Mouse (Mus musculus): ENCODE results near the gene AL732309.1. TPM values are rescaled to one million over a fixed set of nuclear protein-coding genes. Genes with fewer than 3 reads are reported as not detected.
"Not testable (repeated sequence)": the region's sequence is repeated elsewhere in the genome, so short reads cannot be mapped to it uniquely, and the experiment has no call there.

The AL732309.1 gene
- total RNA-seq, 2 experiments from 2014 or later, result 0.86 to 1.2 TPM

DNA sequence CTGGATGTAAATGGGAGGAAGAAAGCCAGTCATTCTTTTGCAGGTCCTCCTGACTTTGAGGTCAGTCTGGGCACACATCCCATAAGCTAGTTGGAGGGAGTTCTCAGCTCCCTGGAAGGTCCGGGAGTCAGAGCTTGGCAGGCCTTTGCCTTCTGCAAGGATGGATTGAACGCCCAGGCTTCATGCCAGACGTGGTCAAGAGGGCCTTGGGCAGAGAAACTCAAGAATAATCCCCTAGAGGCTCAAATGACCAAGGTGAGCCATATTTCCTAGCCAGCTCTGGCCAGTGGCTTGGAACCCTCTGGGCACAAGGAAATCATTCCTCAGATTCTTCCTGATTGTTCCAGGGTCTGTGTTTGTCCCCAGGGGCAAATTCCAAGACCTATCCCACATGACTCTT, 18.2 kb upstream of the AL732309.1 start:
- peak overlapping the region; percentile 85 for H3K27ac ChIP-seq
- H3K4me3 ChIP-seq, result peak overlapping the region; percentile 91
- intact Hi-C loops (cut with DNase I), result no loop called here
- no peak for TF ChIP-seq CTCF (IDR thresholded peaks at IDR 0.05)
- DNase-seq, result no peak

DNA sequence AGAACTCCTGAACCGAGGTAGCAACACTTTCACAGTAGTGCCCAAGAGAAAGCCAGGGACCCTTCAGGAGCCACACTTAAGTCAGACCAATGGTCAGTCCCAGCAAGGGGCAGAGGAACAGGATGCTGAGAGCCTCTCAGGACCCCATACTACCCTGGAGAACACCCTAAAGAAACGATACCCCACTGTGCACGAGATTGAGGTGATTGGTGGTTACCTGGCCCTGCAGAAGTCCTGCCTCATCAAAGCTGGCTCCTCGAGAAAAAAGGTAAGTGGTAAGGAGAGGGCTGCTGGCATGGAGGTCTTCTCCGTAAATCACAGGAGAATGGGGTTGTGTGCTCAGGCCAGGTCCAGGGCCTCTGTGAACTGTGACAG, 17.6 kb upstream of the AL732309.1 start:
- no peak for TF ChIP-seq CTCF (IDR thresholded peaks at IDR 0.05)
- no peak for DNase-seq
- H3K27ac ChIP-seq, result peak overlapping the region; percentile 85
- peak overlapping the region; percentile 91 for H3K4me3 ChIP-seq
- intact Hi-C loops (cut with DNase I), result no loop called here

DNA sequence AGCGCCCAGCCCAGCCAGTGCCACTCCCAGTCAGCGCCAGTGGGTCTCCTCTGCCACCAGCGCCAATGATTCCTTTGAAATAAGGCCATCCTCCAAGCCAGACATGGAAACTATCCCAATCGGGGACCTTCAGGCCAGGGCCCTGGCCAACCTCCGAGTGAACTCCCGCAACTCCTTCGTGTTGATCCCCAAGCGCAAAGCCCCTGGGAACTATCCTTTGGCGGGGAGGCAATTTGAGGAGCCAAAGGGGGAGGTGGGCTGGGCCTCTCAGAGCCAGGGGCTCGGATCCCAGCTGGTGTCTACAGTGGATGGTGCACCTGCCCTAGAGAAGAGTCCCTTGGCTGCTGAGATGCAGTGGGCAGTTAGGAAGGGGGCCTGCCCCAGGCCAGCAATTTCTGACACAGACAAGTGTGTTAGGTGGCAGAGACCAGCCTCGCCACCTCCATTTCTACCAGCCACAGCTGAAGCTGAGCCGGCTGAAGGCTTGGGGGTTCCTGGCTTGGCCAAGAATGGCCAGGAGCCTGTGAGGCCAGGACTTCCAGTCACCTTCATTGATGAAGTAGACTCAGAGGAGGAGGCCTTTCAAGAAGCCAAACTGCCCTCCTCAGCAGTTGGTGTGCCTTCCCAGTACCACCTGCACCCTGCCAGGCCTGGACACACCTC, 17.1 kb upstream of the AL732309.1 start:
- Histone ChIP-seq H3K4me3 (peak overlapping the region; percentile 91), H3K27ac (peak overlapping the region; percentile 85)
- no peak for TF ChIP-seq CTCF (IDR thresholded peaks at IDR 0.05)
- intact Hi-C loops (cut with DNase I), result no loop called here
- DNase-seq, result no peak

DNA sequence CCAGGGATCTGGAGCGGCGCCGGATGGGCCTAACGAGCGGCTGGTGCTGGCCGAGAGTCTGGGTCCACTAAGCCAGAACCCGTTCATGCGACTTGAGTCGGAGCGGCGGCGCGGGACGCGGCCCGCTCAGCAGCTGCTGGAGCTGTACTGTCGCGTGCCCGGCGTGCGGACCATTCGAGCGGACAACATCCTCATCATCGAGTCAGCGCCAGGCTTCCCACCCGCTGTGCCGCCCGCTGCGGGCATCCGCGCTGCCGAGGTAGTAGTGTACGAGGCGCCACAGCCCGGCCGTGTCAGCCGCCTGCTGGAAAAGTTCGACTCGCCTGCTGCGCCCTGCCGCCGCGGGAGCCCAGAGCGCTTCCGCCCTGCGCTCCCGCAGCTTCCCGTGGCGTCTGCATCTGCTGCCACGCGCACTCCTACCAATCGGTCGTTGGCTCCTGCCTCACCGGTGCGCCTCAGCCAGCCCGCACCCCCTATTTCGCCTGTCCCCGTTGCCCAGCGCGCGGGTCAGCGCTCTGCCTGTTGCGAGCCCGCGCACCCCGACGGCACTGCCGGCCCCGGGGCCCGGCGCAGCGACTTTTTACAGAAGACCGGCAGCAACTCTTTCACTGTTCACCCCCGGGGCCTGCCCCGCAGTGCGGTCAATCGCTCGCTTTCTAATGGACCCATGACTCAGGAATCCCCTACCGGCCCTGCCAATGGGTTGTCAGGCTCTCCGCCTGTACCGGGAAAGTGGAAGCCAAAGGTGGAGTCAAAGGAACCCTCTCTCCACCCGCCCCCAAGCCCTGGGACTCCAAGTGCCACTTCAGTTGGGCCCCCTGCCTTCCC, 16.3 kb upstream of the AL732309.1 start:
- H3K27ac ChIP-seq, result peak overlapping the region; percentile 85
- peak; percentile 55 for DNase-seq
- intact Hi-C loops (cut with DNase I), result no loop called here
- H3K4me3 ChIP-seq, result peak overlapping the region; percentile 91
- no peak for TF ChIP-seq CTCF (IDR thresholded peaks at IDR 0.05)

DNA sequence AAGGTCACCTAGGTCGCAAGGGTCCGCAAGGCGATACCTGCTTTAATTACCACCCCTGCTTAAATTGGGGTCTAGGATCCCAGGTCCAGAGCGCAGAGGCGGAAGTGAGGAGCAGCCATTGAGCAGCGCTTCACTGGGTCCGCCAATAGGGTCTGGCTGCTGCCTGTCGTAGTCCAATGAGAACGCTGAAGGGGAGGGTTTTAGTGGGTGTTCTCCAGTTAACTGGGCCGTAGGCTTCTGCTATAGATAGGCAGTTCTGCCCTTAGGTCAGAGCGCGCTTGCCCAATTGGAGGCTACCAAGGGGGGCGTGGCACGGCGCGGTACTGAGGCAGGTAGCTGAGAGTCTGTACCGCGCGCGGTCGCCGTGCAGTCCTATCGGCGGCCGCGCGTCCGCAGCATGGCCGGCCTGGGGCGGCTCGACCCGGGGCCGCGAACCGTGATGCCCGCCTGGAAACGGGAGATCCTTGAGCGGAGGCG, 15.7 kb upstream of the AL732309.1 start, which contains the start of gene Tprn:
Tprn (plus strand) TSS at position 328 of the 477 bp plus-strand sequence.
- Histone ChIP-seq H3K27ac (peak within 1 kb of the TSS; percentile 85), H3K4me3 (peak within 1 kb of the TSS; percentile 91)
- intact Hi-C loops (cut with DNase I), result no loop called here
- TF ChIP-seq CTCF (IDR thresholded peaks at IDR 0.05), result no peak
- DNase-seq, result peak; percentile 97

DNA sequence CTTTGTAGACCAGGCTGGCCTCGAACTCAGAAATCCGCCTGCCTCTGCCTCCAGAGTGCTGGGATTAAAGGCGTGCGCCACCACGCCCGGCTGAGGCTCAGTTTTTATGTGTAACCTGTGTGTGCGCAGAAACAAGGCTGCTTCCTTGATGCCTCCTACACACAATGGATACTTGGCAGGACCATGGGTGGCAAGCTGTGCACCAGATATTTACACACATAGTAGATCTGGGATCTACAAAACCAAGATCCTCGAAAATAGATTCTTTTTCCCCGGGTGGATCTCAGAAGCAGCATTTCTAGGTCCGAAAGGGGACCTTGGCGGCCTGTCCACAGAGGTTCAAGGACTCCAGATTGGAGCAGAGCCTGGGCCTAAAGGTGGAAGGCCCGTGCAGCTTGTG, 15.2 kb upstream of the AL732309.1 start:
- DNase-seq, result no peak
- Histone ChIP-seq H3K4me3 (peak overlapping the region; percentile 91), H3K27ac (peak overlapping the region; percentile 85)
- intact Hi-C loops (cut with DNase I), result no loop called here
- no peak for TF ChIP-seq CTCF (IDR thresholded peaks at IDR 0.05)

DNA sequence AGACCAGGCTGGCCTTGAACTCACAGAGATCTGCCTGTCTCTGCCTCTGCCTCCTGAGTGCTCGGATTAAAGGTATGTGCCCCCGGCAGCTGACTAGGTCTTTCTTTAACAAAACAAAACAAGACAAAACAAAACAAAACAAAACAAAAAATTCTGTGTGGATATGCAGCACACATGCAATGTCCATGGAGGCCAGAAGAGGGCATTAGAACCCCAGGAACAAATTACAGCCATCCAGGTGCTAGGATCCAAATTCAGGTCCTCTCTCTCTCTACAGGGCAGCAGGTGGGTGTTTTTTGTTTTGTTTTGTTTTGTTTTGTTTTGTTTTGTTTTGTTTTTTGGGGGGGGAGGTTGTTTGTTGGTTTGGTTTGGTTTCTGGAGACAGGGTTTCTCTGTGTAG, 12.2 kb upstream of the AL732309.1 start:
- Histone ChIP-seq H3K27ac (no peak overlapping the region), H3K4me3 (no peak overlapping the region)
- DNase-seq, result no peak
- TF ChIP-seq CTCF (IDR thresholded peaks at IDR 0.05), result peak; percentile 65
- intact Hi-C loops (cut with DNase I), result loop anchor here (5.0 to 10.0 kb wide), 2 partner anchors 73 to 134 kb away; partner anchors contain the start of gene Man1b1

DNA sequence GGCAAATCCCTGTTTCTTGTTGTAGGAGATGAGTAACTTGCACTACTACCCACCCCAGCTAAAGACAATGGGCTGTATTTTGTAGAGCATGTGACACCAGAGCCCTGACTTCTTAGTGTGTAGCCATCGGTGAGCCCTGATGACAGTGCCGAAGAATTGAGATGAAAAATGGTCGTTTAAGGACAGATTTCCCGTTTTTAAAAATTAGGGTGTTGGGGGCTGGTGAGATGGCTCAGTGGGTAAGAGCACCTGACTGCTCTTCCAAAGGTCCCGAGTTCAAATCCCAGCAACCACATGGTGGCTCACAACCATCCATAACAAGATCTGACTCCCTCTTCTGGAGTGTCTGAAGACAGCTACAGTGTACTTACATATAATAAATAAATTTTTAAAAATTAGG, 10.6 kb upstream of the AL732309.1 start:
- not testable (repeated sequence) for DNase-seq, H3K4me3 ChIP-seq, H3K27ac ChIP-seq
- intact Hi-C loops (cut with DNase I), result loop anchor here (5.0 to 10.0 kb wide), 2 partner anchors 75 to 132 kb away; partner anchors contain the start of gene Man1b1

DNA sequence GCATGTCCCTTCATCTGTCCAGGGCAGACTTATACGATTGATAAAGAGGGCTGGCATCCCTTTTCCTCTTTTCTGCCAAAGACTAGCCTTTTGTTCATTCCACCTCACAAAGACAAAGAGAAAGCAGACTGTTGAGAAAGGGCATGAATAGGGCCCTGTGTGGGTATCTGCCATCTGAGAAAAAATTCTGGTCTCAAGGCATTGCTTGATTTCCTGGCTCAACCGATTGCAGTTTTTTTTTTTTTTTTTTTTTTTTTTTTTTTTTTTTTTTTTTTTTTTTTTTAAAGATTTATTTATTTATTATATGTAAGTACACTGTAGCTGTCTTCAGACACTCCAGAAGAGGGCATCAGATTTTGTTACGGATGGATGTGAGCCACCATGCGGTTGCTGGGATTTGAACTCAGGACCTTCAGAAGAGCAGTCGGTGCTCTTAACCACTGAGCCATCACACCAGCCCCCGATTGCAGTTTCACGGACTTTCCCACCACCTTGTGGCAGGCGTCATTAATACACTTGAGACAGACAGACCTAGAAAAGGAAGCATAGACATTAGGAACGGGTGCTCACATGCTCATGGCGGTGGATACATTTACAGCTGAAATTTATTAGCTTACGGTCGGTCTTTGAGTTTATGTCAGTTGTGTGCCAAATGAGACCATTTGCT, 9.9 kb upstream of the AL732309.1 start:
- DNase-seq, result not testable (repeated sequence)
- Histone ChIP-seq H3K27ac (peak overlapping the region; percentile 97), H3K4me3 (peak overlapping the region; percentile 86)
- peak; percentile 36 for TF ChIP-seq CTCF (IDR thresholded peaks at IDR 0.05)
- intact Hi-C loops (cut with DNase I), result loop anchor here (5.0 to 10.0 kb wide), 2 partner anchors 76 to 132 kb away; partner anchors contain the start of gene Man1b1

DNA sequence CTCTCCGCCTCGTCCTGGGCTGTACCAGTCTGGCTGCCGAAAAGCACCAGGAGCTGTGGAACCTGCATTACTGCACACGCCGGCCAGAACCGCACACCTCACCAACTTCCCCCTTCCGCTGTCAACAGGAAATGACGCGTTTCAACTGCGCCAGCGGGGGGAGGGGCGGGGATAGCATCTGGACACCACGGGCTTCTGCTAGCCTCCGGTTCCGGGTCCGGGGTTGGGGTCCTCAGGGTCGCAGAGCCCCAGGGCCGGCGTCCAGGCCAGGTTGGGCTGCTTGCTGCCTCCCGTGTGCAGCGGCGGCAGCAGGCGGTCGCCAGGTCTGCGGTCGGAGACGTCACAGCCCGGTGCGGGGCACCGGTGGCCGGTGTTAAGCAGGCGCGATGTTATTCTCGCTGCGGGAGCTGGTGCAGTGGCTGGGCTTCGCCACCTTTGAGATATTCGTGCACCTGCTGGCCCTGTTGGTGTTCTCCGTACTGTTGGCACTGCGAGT, 8.7 kb upstream of the AL732309.1 start, which contains the start of gene Tmem203:
Tmem203 (plus strand) TSS at position 156 of the 496 bp plus-strand sequence.
- intact Hi-C loops (cut with DNase I), result loop anchor here (1.0 to 10.0 kb wide), 4 partner anchors 27 to 131 kb away; partner anchors contain the start of gene Man1b1
- peak within 1 kb of the TSS; percentile 86 for H3K4me3 ChIP-seq
- DNase-seq, result peak; percentile 89
- H3K27ac ChIP-seq, result peak within 1 kb of the TSS; percentile 97
- TF ChIP-seq CTCF (IDR thresholded peaks at IDR 0.05), result no peak

DNA sequence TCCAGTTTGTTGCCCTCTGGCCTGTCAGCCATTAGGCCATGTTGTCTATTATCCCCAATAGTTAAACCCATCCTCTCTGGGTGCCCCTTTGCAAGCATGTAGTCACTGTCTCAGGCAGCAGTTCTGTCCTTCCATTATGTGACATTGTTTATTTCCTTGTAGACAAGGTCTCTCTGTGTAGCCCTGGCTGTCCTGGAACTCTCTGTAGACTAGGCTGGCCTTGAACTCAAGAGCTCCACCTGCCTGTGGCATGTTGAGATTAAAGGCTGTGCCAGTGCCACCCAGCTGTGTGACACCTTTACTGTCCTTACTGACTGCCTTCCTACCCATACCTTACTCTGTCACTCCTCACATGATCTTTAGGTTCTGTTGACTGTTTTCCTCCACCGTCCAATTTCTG, 5.7 kb upstream of the AL732309.1 start:
- intact Hi-C loops (cut with DNase I), result loop anchor here (10.0 kb wide), 1 partner anchor 128 kb away; no protein-coding TSS in a partner anchor

DNA sequence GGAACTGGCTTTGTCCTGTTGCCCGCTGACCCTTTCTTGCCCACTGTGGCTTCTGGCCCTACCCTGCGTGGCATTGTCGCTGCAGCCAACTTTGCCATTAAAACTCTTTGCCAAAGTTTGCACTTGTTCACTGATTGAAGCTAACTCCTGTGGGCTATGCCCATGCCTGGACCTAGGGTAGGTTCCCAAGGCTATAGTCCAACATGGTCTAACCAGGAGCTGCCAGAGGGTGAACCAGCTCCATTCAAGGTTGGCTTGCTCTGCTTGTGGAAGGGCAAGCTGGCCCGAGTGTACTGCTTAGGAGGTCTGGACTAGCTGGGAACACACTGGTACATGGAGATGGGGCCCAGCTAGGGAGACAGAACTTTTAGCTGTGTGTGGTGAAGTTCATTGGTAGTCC, 2.5 kb downstream of the AL732309.1 start:
- intact Hi-C loops (cut with DNase I), result no loop called here
- DNase-seq, result no peak
- no peak overlapping the region for H3K4me3 ChIP-seq
- no peak overlapping the region for H3K27ac ChIP-seq
- no peak for TF ChIP-seq CTCF (IDR thresholded peaks at IDR 0.05)

More for the DNA sequence above, 5.7 kb upstream of the AL732309.1 start:
- no peak overlapping the region for H3K4me3 ChIP-seq
- peak; percentile 38 for TF ChIP-seq CTCF (IDR thresholded peaks at IDR 0.05)
- H3K27ac ChIP-seq, result no peak overlapping the region
- no peak for DNase-seq

All from gastrocnemius, adult 2 months (tissue).